Mouse (Mus musculus) CH12.LX (cell line): ENCODE measurements around the gene Kif6. TPM values are rescaled to one million over a fixed set of nuclear protein-coding genes. Genes with fewer than 3 reads are reported as not detected.

Experiments
- DNase-seq: peaks from one replicate; pipeline ENCODE4 v3.0.0-alpha.2; 2013; ENCODE audit errors: extremely low read depth
- H3K27ac ChIP-seq: 2 replicates; pipeline ENCODE4 v1.5.1; 2012; ENCODE audit warnings: low read depth, mild to moderate bottlenecking, control low read depth, moderate library complexity; ENCODE audit not compliant: insufficient read depth
- H3K27me3 ChIP-seq: replicated peaks from 2 replicates; pipeline ENCODE3; 2012; ENCODE audit warnings: inconsistent platforms
- H3K36me3 ChIP-seq, 2 experiments: replicated peaks in 1 of 2; 2 replicates each; pipeline versions ENCODE3 to v1.6.1; 2012; ENCODE audit warnings: inconsistent platforms in 1 of 2, low read length in 1 of 2, mild to moderate bottlenecking in 1 of 2, mixed read lengths in 1 of 2, moderate library complexity in 1 of 2; ENCODE audit not compliant: control insufficient read depth in 1 of 2, insufficient read depth in 1 of 2
- H3K4me1 ChIP-seq, 2 experiments: 2 replicates each; pipeline ENCODE4 v1.6.1; 2012; ENCODE audit warnings: inconsistent platforms in 1 of 2, moderate library complexity in 1 of 2; ENCODE audit not compliant: insufficient read depth in 2 of 2, control insufficient read depth in 1 of 2
- H3K4me2 ChIP-seq: 2 replicates; pipeline ENCODE4 v1.6.1; 2012; ENCODE audit warnings: low read depth, mild to moderate bottlenecking, control low read depth; ENCODE audit not compliant: poor library complexity, insufficient read depth, severe bottlenecking
- H3K4me3 ChIP-seq, 3 experiments: fragments of 150-350 bp in 1 of 3; sonication (generic) in 1 of 3; replicated peaks in 1 of 3; 2 replicates each; pipeline versions ENCODE3 to v1.5.1; 2011 to 2012; ENCODE audit warnings: low read depth in 2 of 3, low read length in 2 of 3, mild to moderate bottlenecking in 2 of 3, moderate library complexity in 2 of 3, control low read depth in 1 of 3, improper control_type of control experiment in 1 of 3, inconsistent platforms in 1 of 3, mixed read lengths in 1 of 3; ENCODE audit not compliant: poor library complexity in 1 of 3
- H3K79me2 ChIP-seq: replicated peaks from 2 replicates; pipeline ENCODE4 v1.6.1; 2012; ENCODE audit warnings: mild to moderate bottlenecking, moderate library complexity; ENCODE audit not compliant: control insufficient read depth, poor library complexity, insufficient read depth, severe bottlenecking; ENCODE audit errors: extremely low read depth
- H3K9ac ChIP-seq: 2 replicates; pipeline ENCODE4 v1.6.1; 2012; ENCODE audit warnings: low read depth, mild to moderate bottlenecking, control low read depth, moderate library complexity; ENCODE audit not compliant: insufficient read depth
- H3K9me3 ChIP-seq: replicated peaks from 2 replicates; pipeline ENCODE3; 2012; ENCODE audit warnings: low read length, inconsistent platforms, mixed read lengths
- BHLHE40 ChIP-seq: IDR thresholded peaks from 2 replicates; pipeline ENCODE4 v1.6.1; 2011; ENCODE audit warnings: mild to moderate bottlenecking, low read depth, low read length, improper control_type of control experiment
- CTCF ChIP-seq, 2 experiments: IDR thresholded peaks in 1 of 2; conservative IDR thresholded peaks in 1 of 2; 2 replicates each; pipeline ENCODE4 v1.5.1; 2011 to 2012; ENCODE audit warnings: low read depth in 2 of 2, low read length in 2 of 2, improper control_type of control experiment in 1 of 2, inconsistent platforms in 1 of 2, mild to moderate bottlenecking in 1 of 2, moderate library complexity in 1 of 2
- HCFC1 ChIP-seq: IDR thresholded peaks from 2 replicates; pipeline ENCODE4 v1.6.1; 2012; ENCODE audit warnings: low read depth, mild to moderate bottlenecking, inconsistent platforms, low read length, improper control_type of control experiment
- MAFK ChIP-seq: IDR thresholded peaks from 2 replicates; pipeline ENCODE4 v1.6.1; 2011; ENCODE audit warnings: low read length, improper control_type of control experiment; ENCODE audit not compliant: insufficient replicate concordance
- MYC ChIP-seq: IDR thresholded peaks from 2 replicates; pipeline ENCODE4 v1.6.1; 2011; ENCODE audit warnings: low read depth, mild to moderate bottlenecking, improper control_type of control experiment, low read length
- PAX5 ChIP-seq: IDR thresholded peaks from 2 replicates; pipeline ENCODE4 v1.6.1; 2012; ENCODE audit warnings: low read length, inconsistent platforms, mixed read lengths
- POLR2A ChIP-seq: IDR thresholded peaks from 2 replicates; pipeline ENCODE4 v1.6.1; 2011; ENCODE audit warnings: low read depth, mild to moderate bottlenecking, improper control_type of control experiment, low read length
- RAD21 ChIP-seq: IDR thresholded peaks from 2 replicates; pipeline ENCODE4 v1.6.1; 2011; ENCODE audit warnings: low read depth, mild to moderate bottlenecking, low read length, improper control_type of control experiment, moderate library complexity
- RCOR1 ChIP-seq: conservative IDR thresholded peaks from 2 replicates; pipeline ENCODE4 v1.6.1; 2012; ENCODE audit warnings: low read depth, mild to moderate bottlenecking, inconsistent platforms, low read length, improper control_type of control experiment
- SIN3A ChIP-seq: IDR thresholded peaks from 2 replicates; pipeline ENCODE4 v1.6.1; 2012; ENCODE audit warnings: low read length, improper control_type of control experiment, inconsistent platforms
- SMC3 ChIP-seq: IDR thresholded peaks from 2 replicates; pipeline ENCODE4 v1.6.1; 2011; ENCODE audit warnings: low read depth, low read length, improper control_type of control experiment
- TBP ChIP-seq: conservative IDR thresholded peaks from 2 replicates; pipeline ENCODE4 v1.6.1; 2011; ENCODE audit warnings: low read depth, low read length, improper control_type of control experiment
- UBTF ChIP-seq: IDR thresholded peaks from 2 replicates; pipeline ENCODE4 v1.6.1; 2012; ENCODE audit warnings: low read depth, mild to moderate bottlenecking, inconsistent platforms, low read length, improper control_type of control experiment, moderate library complexity
- USF2 ChIP-seq: conservative IDR thresholded peaks from 2 replicates; pipeline ENCODE4 v1.6.1; 2011; ENCODE audit warnings: low read depth, low read length, improper control_type of control experiment
- ZC3H11A ChIP-seq: IDR thresholded peaks from 2 replicates; pipeline ENCODE4 v1.6.1; 2012; ENCODE audit warnings: low read depth, mild to moderate bottlenecking, inconsistent platforms, low read length, improper control_type of control experiment
- dilution Hi-C: fragments of 300-500 bp; cut with MboI; formaldehyde crosslinking; loops from 2 replicates; pipeline ENCODE4 v1.14.3; 2020; ENCODE audit warnings: low sequenced_read_pairs; ENCODE audit not compliant: extremely low pct_unique_long_range_greater_than_20kb, extremely low pct_ligation_motif_present
- in situ Hi-C: fragments of 300-500 bp; cut with MboI; formaldehyde crosslinking; loops from 3 replicates; pipeline ENCODE4 v1.14.3; 2019; ENCODE audit warnings: low sequenced_read_pairs, low pct_ligation_motif_present, low pct_unique_long_range_greater_than_20kb, mixed read lengths
- polyA plus RNA-seq: library from polyadenylated mRNA; unstranded; fragments of >175 nt; gene quantifications from 2 replicates; pipeline ENCODE4 v1.2.1, GENCODE M21; 2012; ENCODE audit warnings: low read depth; ENCODE audit not compliant: insufficient read length
- total RNA-seq, 2 experiments: library from RNA; depleted of rRNA; stranded (reverse); fragments of 300-350 nt in 1 of 2; fragments of >200 nt in 1 of 2; gene quantifications; 2 replicates each; pipeline ENCODE4 v1.2.3; 2012 to 2014

Kif6 gene
- total and polyA plus RNA-seq, 3 experiments, result not detected

- no peaks in the 10 kb centered on the region for H3K4me1 ChIP-seq
- H3K4me2 ChIP-seq, result no peak overlapping the region
- no peaks in the 10 kb centered on the region for H3K79me2 ChIP-seq
- no peak for TF ChIP-seq POLR2A
- TF ChIP-seq ZC3H11A, result 0 out of 2 replicates have a peak, but pooled peaks have one; percentile 5
- TF ChIP-seq UBTF, result no peak
- no peak for TF ChIP-seq TBP
- peak; percentile 91 for TF ChIP-seq RAD21
- TF ChIP-seq CTCF (conservative IDR thresholded peaks at IDR 0.05 in 1 of 2, IDR thresholded peaks at IDR 0.05 in 1 of 2; ENCODE audit: low read depth in 2 of 2, low read length in 2 of 2), result peak; percentile 89 to 95
- TF ChIP-seq SMC3, result peak; percentile 70
- TF ChIP-seq BHLHE40, result peak; percentile 46; the same call in 1 of the 2 replicates
- TF ChIP-seq PAX5, result no peak
- no peaks in the 10 kb centered on the region for H3K36me3 ChIP-seq
- DNase-seq, result peak; percentile 64
- in situ Hi-C loops (loop anchor here (25.0 kb wide), 1 partner anchor 362 kb away; no protein-coding TSS in a partner anchor), dilution Hi-C loops (no loop called here)
- H3K9me3 ChIP-seq, result no peaks in the 10 kb centered on the region
- H3K4me3 ChIP-seq, result no peak overlapping the region
- peaks cover 76% of the 10 kb centered on the region for H3K27me3 ChIP-seq
- H3K27ac ChIP-seq, result no peak overlapping the region
- no peak overlapping the region for H3K9ac ChIP-seq
These were observed 284.0 kb downstream of the Kif6 start for GRCm38 (mm10) chr17:49898849-49899331.

GRCm38 (mm10) chr17:49902613-49903012 is 287.7 kb downstream of the Kif6 start:
- Histone ChIP-seq H3K4me3 (no peak overlapping the region), H3K36me3 (no peaks in the 10 kb centered on the region), H3K4me2 (no peak overlapping the region)
- DNase-seq, result no peak
- dilution Hi-C loops, result no loop called here
- TF ChIP-seq HCFC1 (peak; percentile 70), SIN3A (no peak), MYC (no peak)
- TF ChIP-seq, all 38 proteins: peak for 1
- H3K27ac ChIP-seq, result no peak overlapping the region
- no peaks in the 10 kb centered on the region for H3K9me3 ChIP-seq
- no peak overlapping the region for H3K9ac ChIP-seq
- in situ Hi-C loops, result no loop called here
- peaks cover 89% of the 10 kb centered on the region for H3K27me3 ChIP-seq
- no peaks in the 10 kb centered on the region for H3K79me2 ChIP-seq
- H3K4me1 ChIP-seq, result no peaks in the 10 kb centered on the region

GRCm38 (mm10) chr17:49923429-49923828 is 308.5 kb downstream of the Kif6 start:
- Histone ChIP-seq H3K27me3 (peaks cover 62% of the 10 kb centered on the region), H3K9me3 (peaks cover 7% of the 10 kb centered on the region), H3K9ac (no peak overlapping the region), H3K79me2 (no peaks in the 10 kb centered on the region), H3K36me3 (no peaks in the 10 kb centered on the region), H3K27ac (no peak overlapping the region), H3K4me3 (no peak overlapping the region), H3K4me1 (0 out of 4 replicates have a peak, but pooled peaks cover 0 to 3% of the 10 kb centered on the region in 2 experiments), H3K4me2 (no peak overlapping the region)
- DNase-seq, result no peak
- in situ Hi-C loops, result no loop called here
- no peak for TF ChIP-seq MAFK
- no peak for TF ChIP-seq CTCF (conservative IDR thresholded peaks at IDR 0.05 in 1 of 2, IDR thresholded peaks at IDR 0.05 in 1 of 2; ENCODE audit: low read depth in 2 of 2, low read length in 2 of 2)
- no peak for TF ChIP-seq USF2
- TF ChIP-seq RCOR1, result no peak
- TF ChIP-seq RAD21, result no peak
- TF ChIP-seq, all 38 proteins: peak for 0
- dilution Hi-C loops, result no loop called here
